Mouse (Mus musculus) cerebellum, postnatal 4 days (tissue): ENCODE data around the gene Prl.
"Not testable (repeated sequence)": the region's sequence is repeated elsewhere in the genome, so short reads cannot be mapped to it uniquely, and the experiment has no call there.

Experiments
- DNase-seq, 2 experiments: peaks; one replicate each; pipeline ENCODE4 v3.0.0; 2022; ENCODE audit warnings: low spot score in 2 of 2, mixed read lengths in 1 of 2

Prl gene

GRCm38 (mm10) chr13:27057270-27057669 lies at the start of gene Prl:
Prl (plus strand) TSS chr13:27057570.
- DNase-seq: no peak

GRCm38 (mm10) chr13:27026614-27027013 lies 30.8 kb upstream of the Prl start:
- no peak for DNase-seq

GRCm38 (mm10) chr13:27027376-27027775 lies 30.0 kb upstream of the Prl start:
- DNase-seq: no peak

GRCm38 (mm10) chr13:27028501-27029240 lies 28.7 kb upstream of the Prl start:
- no peak for DNase-seq

- DNase-seq: no peak
Observed at GRCm38 (mm10) chr13:27031101-27031852, 26.1 kb upstream of the Prl start.

- DNase-seq: no peak
Observed at GRCm38 (mm10) chr13:27031853-27032240, 25.5 kb upstream of the Prl start.

GRCm38 (mm10) chr13:27032998-27033397 lies 24.4 kb upstream of the Prl start:
- no peak for DNase-seq

GRCm38 (mm10) chr13:27042185-27042584 lies 15.2 kb upstream of the Prl start:
- DNase-seq: no peak

GRCm38 (mm10) chr13:27043326-27043725 lies 14.0 kb upstream of the Prl start:
- no peak for DNase-seq

- DNase-seq: no peak
Observed at GRCm38 (mm10) chr13:27059177-27059576, 1.8 kb downstream of the Prl start.

GRCm38 (mm10) chr13:27093890-27094289 lies 36.5 kb downstream of the Prl start, which contains the start of gene Prl3d1:
Prl3d1 (plus strand) TSS chr13:27094190.
- DNase-seq: not testable (repeated sequence)
